Mouse (Mus musculus) stomach, postnatal 0 days (tissue): ENCODE measurements around the gene Naa35.

ENCODE experiments used
- CTCF ChIP-seq: IDR thresholded peaks from 2 replicates; pipeline ENCODE4 v1.5.1; 2016; ENCODE audit warnings: antibody characterized with exemption, low read depth, mild to moderate bottlenecking, moderate library complexity
- EP300 ChIP-seq: optimal IDR thresholded peaks from 2 replicates; pipeline ENCODE3; 2016; ENCODE audit warnings: antibody characterized with exemption

GRCm38 (mm10) chr13:59668501-59669093, 83.5 kb downstream of the Naa35 start:
- no peak for TF ChIP-seq CTCF
- no peak for TF ChIP-seq EP300
